Mouse (Mus musculus): ENCODE data around the gene Rae1. TPM values are rescaled to one million over a fixed set of nuclear protein-coding genes. Genes with fewer than 3 reads are reported as not detected.

The Rae1 gene
- polyA plus RNA-seq, 1 experiment from 2014 or later = 95.8 TPM

Other genes starting within 250 kb of the Rae1 start
- gene Bmp7, start 59.8 kb upstream of the Rae1 start, polyA plus RNA-seq (2015; fragmentation: Nextera tagmentation; extraction: Ambion mirVana) = 32.8 and 33.3 TPM in 2 replicates
- 0.69 and 1.6 TPM in 2 replicates for gene Spo11, start 22.4 kb upstream of the Rae1 start, polyA plus RNA-seq (2015; fragmentation: Nextera tagmentation; extraction: Ambion mirVana)
- gene Rbm38, start 20.4 kb downstream of the Rae1 start, polyA plus RNA-seq (2015; fragmentation: Nextera tagmentation; extraction: Ambion mirVana) = 130 and 146 TPM in 2 replicates
- 0.64 and 0.83 TPM in 2 replicates for gene Ctcfl, start 119.4 kb downstream of the Rae1 start, polyA plus RNA-seq (2015; fragmentation: Nextera tagmentation; extraction: Ambion mirVana)
- gene Pck1, start 152.9 kb downstream of the Rae1 start, polyA plus RNA-seq (2015; fragmentation: Nextera tagmentation; extraction: Ambion mirVana) = 0.13 and 0.16 TPM in 2 replicates
- gene Zbp1, start 218.8 kb downstream of the Rae1 start, polyA plus RNA-seq (2015; fragmentation: Nextera tagmentation; extraction: Ambion mirVana) = 1.7 and 3.1 TPM in 2 replicates